Mouse (Mus musculus): Measurements from ENCODE around the gene Nfat5. TPM values are rescaled to one million over a fixed set of nuclear protein-coding genes. Genes with fewer than 3 reads are reported as not detected.

The Nfat5 gene
- polyA plus RNA-seq, 2 experiments, result 17.6 to 70.1 TPM

DNA sequence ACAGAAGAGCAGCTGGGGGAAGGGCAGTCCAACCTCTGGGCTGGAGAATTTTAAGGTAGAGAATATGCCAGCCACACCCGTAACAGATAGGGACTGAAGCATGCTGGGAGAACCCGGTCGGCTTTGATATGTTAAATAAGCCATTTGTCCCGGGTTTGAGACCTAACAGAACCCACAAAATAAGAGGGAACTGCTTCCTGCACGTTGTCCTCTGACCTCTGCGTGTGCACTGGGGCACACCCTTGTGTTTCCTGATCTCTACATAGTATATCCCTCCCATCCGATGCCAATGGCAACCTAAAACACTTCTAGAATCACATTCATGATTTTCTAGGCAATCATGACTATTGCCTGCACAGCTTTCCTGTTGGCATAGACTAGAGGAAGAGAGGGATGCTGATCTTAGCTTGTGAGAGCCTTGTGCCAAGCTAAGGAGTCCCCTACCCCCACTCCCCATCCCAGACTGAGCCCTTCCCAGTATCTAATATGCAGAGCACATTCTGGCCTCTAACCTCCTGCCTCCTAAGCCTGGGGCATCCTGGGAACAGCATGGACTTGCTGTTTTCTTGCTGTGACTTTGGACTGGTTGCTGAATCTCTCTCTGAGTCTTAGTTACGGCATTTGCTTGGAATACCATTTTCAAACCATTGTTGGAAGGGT, 31.1 kb upstream of the Nfat5 start:
- no peak overlapping the region for H3K27ac ChIP-seq (replicated peaks; ENCODE audit: low read depth, low read length)
- 74% methylated on average over 8 of the region's 8 CpGs for WGBS
- no peak overlapping the region for H3K4me2 ChIP-seq (replicated peaks; ENCODE audit: low read depth, low read length, severe bottlenecking)
- no peak overlapping the region for H3K4me3 ChIP-seq (replicated peaks; ENCODE audit: low read length)
- no peaks in the 10 kb centered on the region for H3K36me3 ChIP-seq (ENCODE audit: control insufficient read depth, insufficient read depth, low read length)
- H3K9ac ChIP-seq (ENCODE audit: low read depth, low read length, severe bottlenecking), result no peak overlapping the region
- H3K27me3 ChIP-seq (ENCODE audit: control insufficient read depth, insufficient read depth, low read length), result no peaks in the 10 kb centered on the region
- peaks cover 4% of the 10 kb centered on the region; the same call in 1 of the 2 replicates for H3K4me1 ChIP-seq (ENCODE audit: control insufficient read depth, insufficient read depth, low read length)
- no peak for TF ChIP-seq POLR2A (IDR thresholded peaks at IDR 0.05; ENCODE audit: borderline replicate concordance, extremely low read depth, insufficient read depth, insufficient read length)
- DNase-seq (ENCODE audit: low spot score) (no peak), ATAC-seq (ENCODE audit: low FRiP score, low read depth) (no peak)
- H3K9me3 ChIP-seq (ENCODE audit: control insufficient read depth, low read length), result no peaks in the 10 kb centered on the region

- no peaks in the 10 kb centered on the region for H3K36me3 ChIP-seq (ENCODE audit: control insufficient read depth, insufficient read depth, low read length)
- no peak overlapping the region for H3K4me3 ChIP-seq (replicated peaks; ENCODE audit: low read length)
- 75% methylated on average over 10 of the region's 10 CpGs for WGBS
- no peaks in the 10 kb centered on the region for H3K9me3 ChIP-seq (ENCODE audit: control insufficient read depth, low read length)
- no peak overlapping the region for H3K27ac ChIP-seq (replicated peaks; ENCODE audit: low read depth, low read length)
- H3K27me3 ChIP-seq (ENCODE audit: control insufficient read depth, insufficient read depth, low read length), result no peaks in the 10 kb centered on the region
- H3K9ac ChIP-seq (ENCODE audit: low read depth, low read length, severe bottlenecking), result no peak overlapping the region
- no peak for TF ChIP-seq POLR2A (IDR thresholded peaks at IDR 0.05; ENCODE audit: borderline replicate concordance, extremely low read depth, insufficient read depth, insufficient read length)
- peaks cover 3% of the 10 kb centered on the region; the same call in 1 of the 2 replicates for H3K4me1 ChIP-seq (ENCODE audit: control insufficient read depth, insufficient read depth, low read length)
- no peak overlapping the region for H3K4me2 ChIP-seq (replicated peaks; ENCODE audit: low read depth, low read length, severe bottlenecking)
- ATAC-seq (ENCODE audit: low FRiP score, low read depth) (no peak), DNase-seq (ENCODE audit: low spot score) (no peak)
Observed at GRCm38 (mm10) chr8:107265811-107266210, 27.5 kb upstream of the Nfat5 start.

GRCm38 (mm10) chr8:107268501-107268900, 24.8 kb upstream of the Nfat5 start:
- H3K9ac ChIP-seq (ENCODE audit: low read depth, low read length, severe bottlenecking), result no peak overlapping the region
- TF ChIP-seq POLR2A (IDR thresholded peaks at IDR 0.05; ENCODE audit: borderline replicate concordance, extremely low read depth, insufficient read depth, insufficient read length), result no peak
- no peak overlapping the region for H3K27ac ChIP-seq (replicated peaks; ENCODE audit: low read depth, low read length)
- WGBS, result 47% methylated on average over 9 of the region's 9 CpGs
- H3K9me3 ChIP-seq (ENCODE audit: control insufficient read depth, low read length), result no peaks in the 10 kb centered on the region
- no peaks in the 10 kb centered on the region for H3K27me3 ChIP-seq (ENCODE audit: control insufficient read depth, insufficient read depth, low read length)
- H3K4me3 ChIP-seq (replicated peaks; ENCODE audit: low read length), result no peak overlapping the region
- DNase-seq (ENCODE audit: low spot score), result no peak
- H3K36me3 ChIP-seq (ENCODE audit: control insufficient read depth, insufficient read depth, low read length), result no peaks in the 10 kb centered on the region
- peak; percentile 47 for ATAC-seq (ENCODE audit: low FRiP score, low read depth)
- no peaks in the 10 kb centered on the region for H3K4me1 ChIP-seq (ENCODE audit: control insufficient read depth, insufficient read depth, low read length)
- no peak overlapping the region for H3K4me2 ChIP-seq (replicated peaks; ENCODE audit: low read depth, low read length, severe bottlenecking)

DNA sequence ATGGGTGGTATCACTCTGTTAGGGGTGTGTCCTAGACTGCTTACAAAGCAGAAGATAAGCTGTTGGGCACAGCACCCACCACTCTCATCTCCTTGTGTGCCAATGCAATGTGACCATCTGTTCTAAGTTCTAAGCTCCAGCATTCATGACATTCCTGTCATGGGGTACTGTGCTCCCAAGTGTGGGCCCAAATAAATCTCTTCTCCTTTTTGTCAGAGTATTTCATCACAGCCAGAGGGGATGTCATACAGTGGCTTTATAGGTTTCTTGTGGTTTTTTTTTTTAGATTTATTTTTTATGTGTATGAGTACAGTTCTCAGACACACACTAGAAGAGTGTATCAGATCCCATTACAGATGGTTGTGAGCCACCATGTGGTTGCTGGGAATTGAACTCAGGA, 24.1 kb upstream of the Nfat5 start:
- Histone ChIP-seq H3K36me3 (ENCODE audit: control insufficient read depth, insufficient read depth, low read length) (no peaks in the 10 kb centered on the region), H3K27me3 (ENCODE audit: control insufficient read depth, insufficient read depth, low read length) (no peaks in the 10 kb centered on the region), H3K4me1 (ENCODE audit: control insufficient read depth, insufficient read depth, low read length) (no peaks in the 10 kb centered on the region), H3K9ac (ENCODE audit: low read depth, low read length, severe bottlenecking) (no peak overlapping the region), H3K9me3 (ENCODE audit: control insufficient read depth, low read length) (no peaks in the 10 kb centered on the region), H3K27ac (replicated peaks; ENCODE audit: low read depth, low read length) (no peak overlapping the region), H3K4me3 (replicated peaks; ENCODE audit: low read length) (no peak overlapping the region), H3K4me2 (replicated peaks; ENCODE audit: low read depth, low read length, severe bottlenecking) (no peak overlapping the region)
- TF ChIP-seq POLR2A (IDR thresholded peaks at IDR 0.05; ENCODE audit: borderline replicate concordance, extremely low read depth, insufficient read depth, insufficient read length), result no peak
- no peak for DNase-seq (ENCODE audit: low spot score)
- no peak for ATAC-seq (ENCODE audit: low FRiP score, low read depth)

DNA sequence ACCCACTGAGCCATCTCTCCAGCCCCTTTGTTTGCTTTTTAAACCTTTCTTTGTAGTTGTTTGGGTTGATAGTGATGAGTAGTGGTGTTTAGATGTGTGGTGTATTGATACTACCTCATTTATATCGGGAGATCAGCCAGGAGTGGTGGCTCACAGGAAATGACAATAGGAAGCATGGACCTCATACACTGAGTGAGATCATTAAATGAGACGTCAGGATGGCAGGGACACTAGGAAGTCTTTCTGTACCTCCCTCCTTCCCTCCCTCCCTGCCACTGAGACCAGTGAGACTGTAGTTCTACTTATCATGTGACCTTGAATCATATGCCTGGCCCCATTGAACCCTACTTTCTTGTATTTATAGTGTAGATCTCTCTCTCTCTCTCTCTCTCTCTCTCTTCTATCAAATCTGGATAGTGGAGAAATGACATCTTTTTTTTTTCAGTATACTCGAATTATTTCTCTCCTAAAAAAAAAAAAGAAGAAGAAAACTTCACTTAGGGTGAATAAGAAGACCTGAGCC, 23.6 kb upstream of the Nfat5 start:
- no peak for ATAC-seq (ENCODE audit: low FRiP score, low read depth)
- H3K4me3 ChIP-seq (replicated peaks; ENCODE audit: low read length), result no peak overlapping the region
- no peak for TF ChIP-seq POLR2A (IDR thresholded peaks at IDR 0.05; ENCODE audit: borderline replicate concordance, extremely low read depth, insufficient read depth, insufficient read length)
- no peak overlapping the region for H3K9ac ChIP-seq (ENCODE audit: low read depth, low read length, severe bottlenecking)
- H3K27me3 ChIP-seq (ENCODE audit: control insufficient read depth, insufficient read depth, low read length), result no peaks in the 10 kb centered on the region
- H3K4me1 ChIP-seq (ENCODE audit: control insufficient read depth, insufficient read depth, low read length), result no peaks in the 10 kb centered on the region
- H3K9me3 ChIP-seq (ENCODE audit: control insufficient read depth, low read length), result no peaks in the 10 kb centered on the region
- H3K27ac ChIP-seq (replicated peaks; ENCODE audit: low read depth, low read length), result no peak overlapping the region
- WGBS, result 56% methylated on average over 3 of the region's 3 CpGs
- no peaks in the 10 kb centered on the region for H3K36me3 ChIP-seq (ENCODE audit: control insufficient read depth, insufficient read depth, low read length)
- no peak overlapping the region for H3K4me2 ChIP-seq (replicated peaks; ENCODE audit: low read depth, low read length, severe bottlenecking)
- DNase-seq (ENCODE audit: low spot score), result no peak

Measured in limb, embryonic 14.5 days (tissue).